Mouse (Mus musculus) hindbrain, embryonic 12.5 days (tissue): ENCODE results near the gene Clcn6. TPM values are rescaled to one million over a fixed set of nuclear protein-coding genes. Genes with fewer than 3 reads are reported as not detected.
A peak's percentile ranks its signal among the peaks of the same experiment; 100 is the strongest.

Experiments used
- ATAC-seq: fragments of 200-750 bp; cut with Nextera tagmentation; 2 replicates; pipeline ENCODE4 v1.8.0; 2017; ENCODE audit warnings: moderate TSS enrichment; ENCODE audit not compliant: low FRiP score
- H3K27ac ChIP-seq: fragments of 300-500 bp; sonication (generic); 2 replicates; pipeline ENCODE4 v1.5.1; 2016; ENCODE audit warnings: mild to moderate bottlenecking
- H3K27me3 ChIP-seq: fragments of 300-500 bp; sonication (generic); 2 replicates; pipeline ENCODE4 v1.6.1; 2016; ENCODE audit warnings: mild to moderate bottlenecking
- H3K36me3 ChIP-seq: fragments of 300-500 bp; sonication (generic); 2 replicates; pipeline ENCODE4 v1.6.1; 2016; ENCODE audit warnings: mild to moderate bottlenecking
- H3K4me1 ChIP-seq: fragments of 300-500 bp; sonication (generic); 2 replicates; pipeline ENCODE4 v1.6.1; 2016
- H3K4me2 ChIP-seq: fragments of 300-500 bp; sonication (generic); replicated peaks from 2 replicates; pipeline ENCODE4 v1.6.1; 2016; ENCODE audit warnings: mild to moderate bottlenecking
- H3K4me3 ChIP-seq: fragments of 300-500 bp; sonication (generic); 2 replicates; pipeline ENCODE4 v1.5.1; 2016; ENCODE audit warnings: mild to moderate bottlenecking
- H3K9ac ChIP-seq: fragments of 300-500 bp; sonication (generic); 2 replicates; pipeline ENCODE4 v1.6.1; 2016; ENCODE audit warnings: mild to moderate bottlenecking, moderate library complexity
- H3K9me3 ChIP-seq: fragments of 300-500 bp; sonication (generic); replicated peaks from 2 replicates; pipeline ENCODE4 v1.6.1; 2016; ENCODE audit warnings: mild to moderate bottlenecking
- WGBS: fragments of 180-500 bp; shearing (Covaris S2); methylation state at CpG from one replicate; pipeline ENCODE4 v1.1.7; 2016; 5-methylcytosine and 5-hydroxymethylcytosine counted together
- polyA plus RNA-seq: library from polyadenylated mRNA; unstranded; fragments of >200 nt; fragmentation: Nextera tagmentation; extraction: Ambion mirVana; gene quantifications from 2 replicates; pipeline ENCODE4 v1.2.1, GENCODE M21; 2016

The Clcn6 gene
- polyA plus RNA-seq = 27.5 and 28.7 TPM in 2 replicates

DNA sequence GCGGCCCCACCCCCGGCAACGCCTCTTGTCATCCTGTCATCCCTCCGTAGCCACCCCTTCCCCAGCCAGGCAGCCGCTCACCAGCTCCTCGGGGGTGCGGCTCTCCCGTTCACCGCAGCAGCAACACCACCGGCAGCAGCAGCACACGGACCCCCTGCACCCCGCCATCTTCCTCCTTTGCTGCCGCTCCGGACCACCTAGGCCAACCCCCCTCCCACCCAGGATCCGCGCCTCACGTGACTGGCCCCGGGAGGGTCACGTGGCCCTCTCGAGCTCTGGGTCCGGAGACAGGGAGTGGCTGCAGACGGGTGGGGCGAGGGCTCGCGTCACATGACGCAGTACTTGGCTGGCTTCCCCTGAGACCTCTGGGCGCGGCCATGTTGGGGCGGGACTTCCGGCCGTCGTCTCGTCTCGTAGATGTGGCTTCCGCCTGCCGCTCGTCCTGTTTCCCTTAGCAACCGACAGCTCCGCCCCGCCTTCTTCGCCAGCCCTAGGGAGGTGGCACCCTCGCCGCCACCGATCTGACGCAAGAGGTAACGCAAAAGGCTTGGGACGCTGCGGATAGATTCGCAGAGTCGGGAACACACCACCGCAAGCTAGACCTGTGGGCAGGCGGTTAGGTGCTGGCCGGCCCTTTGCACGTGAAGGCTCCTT lies at the start of gene Clcn6, which contains the start of gene Mthfr:
Gene Clcn6 (minus strand): TSS at position 222 of the 654 bp plus-strand sequence.
Gene Mthfr (plus strand): TSS at position 478 of the 654 bp plus-strand sequence.
- no peaks in the 10 kb centered on the region for H3K9me3 ChIP-seq
- under 1% methylated on average over 54 of the region's 54 CpGs for WGBS
- H3K4me1 ChIP-seq = peaks cover 49% of the 10 kb centered on the region
- H3K9ac ChIP-seq = peak within 1 kb of the TSS; percentile 76
- peaks cover 24% of the 10 kb centered on the region for H3K36me3 ChIP-seq
- no peaks in the 10 kb centered on the region for H3K27me3 ChIP-seq
- H3K4me3 ChIP-seq = peak within 1 kb of the TSS; percentile 80
- peak within 1 kb of the TSS; percentile 90 for H3K27ac ChIP-seq
- peak within 1 kb of the TSS; percentile 92 for H3K4me2 ChIP-seq
- peak; percentile 93 for ATAC-seq

DNA sequence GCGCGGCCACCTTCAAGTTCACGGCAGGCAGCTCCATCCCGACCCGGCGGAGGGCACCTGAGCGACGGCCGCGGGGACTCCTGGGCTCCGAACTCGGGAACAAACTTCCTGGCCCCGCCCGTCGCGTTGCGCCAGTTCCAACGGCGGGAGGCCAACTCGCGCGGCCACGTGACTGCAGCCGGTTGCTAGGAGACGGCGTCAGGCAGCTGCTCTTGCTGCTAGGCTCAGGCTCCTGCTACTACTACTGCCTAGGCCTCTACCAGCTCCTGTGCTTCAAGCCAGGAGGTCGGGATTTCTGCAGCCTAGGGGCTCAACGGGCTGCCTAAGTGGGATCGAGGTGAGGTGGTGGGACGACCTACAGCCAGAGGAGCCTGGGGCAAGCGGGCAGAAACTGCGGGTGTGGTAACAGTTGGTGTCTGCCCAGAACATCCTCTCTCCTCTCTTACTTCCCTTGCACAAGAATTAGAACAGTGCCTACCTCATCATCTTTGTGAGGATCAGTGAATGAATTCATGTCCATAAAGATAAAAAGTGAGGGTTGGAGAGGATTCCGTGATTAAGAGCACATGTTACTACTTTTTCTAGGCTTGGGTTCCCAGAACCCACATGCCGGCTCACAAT lies 49.4 kb upstream of the Clcn6 start, which contains the start of gene Agtrap:
Gene Agtrap (minus strand): TSS at position 125 of the 621 bp plus-strand sequence.
- Histone ChIP-seq H3K4me3 (peak within 1 kb of the TSS; percentile 59), H3K4me2 (peak within 1 kb of the TSS; percentile 73), H3K4me1 (peaks cover 40% of the 10 kb centered on the region), H3K9me3 (no peaks in the 10 kb centered on the region), H3K27me3 (no peaks in the 10 kb centered on the region), H3K36me3 (no peaks in the 10 kb centered on the region), H3K27ac (peak within 1 kb of the TSS; percentile 48), H3K9ac (peak within 1 kb of the TSS; percentile 72)
- WGBS = 5% methylated on average over 34 of the region's 34 CpGs
- peak; percentile 91 for ATAC-seq

DNA sequence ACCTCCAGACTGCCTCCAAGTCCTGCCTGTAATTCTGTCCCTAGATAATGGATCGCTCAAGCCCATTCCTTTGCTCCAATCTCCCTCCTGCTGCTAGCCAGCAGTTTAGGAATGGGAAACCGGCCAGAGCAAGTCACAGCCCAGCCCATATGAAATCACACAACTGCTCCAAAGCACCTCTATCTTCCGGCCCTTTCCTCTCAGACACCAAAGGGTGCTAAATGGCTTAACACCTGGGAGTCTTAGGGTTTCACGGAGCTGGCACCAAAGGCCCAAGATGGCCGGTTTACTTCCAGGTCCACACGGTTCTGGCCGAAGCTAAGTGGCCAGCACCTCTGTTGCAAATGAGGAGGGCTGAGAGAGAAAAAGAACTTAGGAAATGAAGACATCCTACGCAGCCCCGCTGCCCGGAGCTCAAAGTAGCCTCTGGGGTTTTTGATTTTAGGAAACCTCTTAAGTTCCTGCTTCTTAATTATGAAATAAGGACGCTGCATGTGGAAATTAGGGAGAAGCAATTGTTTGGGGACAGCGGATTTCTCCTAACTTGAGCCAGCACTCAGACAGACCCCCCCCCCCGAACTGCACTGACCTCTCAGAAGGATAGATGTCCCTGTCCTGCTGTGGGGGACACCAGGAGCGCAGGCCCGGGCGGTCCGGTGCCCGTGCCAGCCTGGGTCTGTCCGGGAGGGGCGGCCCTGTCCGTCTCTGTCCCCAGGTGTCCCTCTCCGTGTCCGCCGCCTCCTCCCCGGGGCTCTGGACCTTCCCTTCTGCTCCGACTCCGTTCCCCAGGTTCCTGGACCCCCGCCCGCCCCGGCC lies 48.7 kb upstream of the Clcn6 start:
- H3K27ac ChIP-seq = 0 out of 2 replicates have a peak overlapping the region, but pooled peaks have one; percentile 8
- 2% methylated on average over 30 of the region's 30 CpGs for WGBS

DNA sequence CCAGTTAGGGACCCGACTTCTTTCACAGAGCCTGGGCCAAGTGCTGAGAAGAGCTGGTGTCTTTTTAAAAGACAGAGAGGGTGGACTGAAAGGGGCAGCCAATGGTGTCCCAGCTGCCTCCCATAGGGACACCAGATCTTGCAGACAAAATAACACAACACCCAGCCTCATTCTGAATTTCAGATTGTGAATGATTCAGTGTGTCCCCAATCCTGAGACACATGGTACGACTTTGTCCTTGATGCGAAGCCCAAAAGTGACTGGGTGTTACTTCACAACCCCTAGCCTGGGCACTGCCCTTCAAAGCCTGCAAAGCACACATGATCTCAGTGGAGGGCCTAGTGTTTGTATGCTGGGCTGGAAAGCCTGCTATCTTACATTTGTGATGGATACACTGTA lies 47.3 kb upstream of the Clcn6 start:
- Histone ChIP-seq H3K4me3 (no peak overlapping the region), H3K27ac (no peak overlapping the region), H3K9ac (no peak overlapping the region), H3K4me1 (peaks cover 40% of the 10 kb centered on the region), H3K9me3 (no peaks in the 10 kb centered on the region), H3K4me2 (no peak overlapping the region), H3K36me3 (peaks cover 4% of the 10 kb centered on the region; the same call in 1 of the 2 replicates), H3K27me3 (no peaks in the 10 kb centered on the region)
- WGBS = 67% methylated on average over 3 of the region's 3 CpGs
- no peak for ATAC-seq

More for the DNA sequence above, 48.7 kb upstream of the Clcn6 start:
- peak; percentile 59 for ATAC-seq
- Histone ChIP-seq H3K4me2 (peak overlapping the region; percentile 73), H3K4me3 (peak overlapping the region; percentile 59), H3K4me1 (peaks cover 40% of the 10 kb centered on the region), H3K27me3 (no peaks in the 10 kb centered on the region), H3K9me3 (no peaks in the 10 kb centered on the region), H3K9ac (peak overlapping the region; percentile 72), H3K36me3 (no peaks in the 10 kb centered on the region)

DNA sequence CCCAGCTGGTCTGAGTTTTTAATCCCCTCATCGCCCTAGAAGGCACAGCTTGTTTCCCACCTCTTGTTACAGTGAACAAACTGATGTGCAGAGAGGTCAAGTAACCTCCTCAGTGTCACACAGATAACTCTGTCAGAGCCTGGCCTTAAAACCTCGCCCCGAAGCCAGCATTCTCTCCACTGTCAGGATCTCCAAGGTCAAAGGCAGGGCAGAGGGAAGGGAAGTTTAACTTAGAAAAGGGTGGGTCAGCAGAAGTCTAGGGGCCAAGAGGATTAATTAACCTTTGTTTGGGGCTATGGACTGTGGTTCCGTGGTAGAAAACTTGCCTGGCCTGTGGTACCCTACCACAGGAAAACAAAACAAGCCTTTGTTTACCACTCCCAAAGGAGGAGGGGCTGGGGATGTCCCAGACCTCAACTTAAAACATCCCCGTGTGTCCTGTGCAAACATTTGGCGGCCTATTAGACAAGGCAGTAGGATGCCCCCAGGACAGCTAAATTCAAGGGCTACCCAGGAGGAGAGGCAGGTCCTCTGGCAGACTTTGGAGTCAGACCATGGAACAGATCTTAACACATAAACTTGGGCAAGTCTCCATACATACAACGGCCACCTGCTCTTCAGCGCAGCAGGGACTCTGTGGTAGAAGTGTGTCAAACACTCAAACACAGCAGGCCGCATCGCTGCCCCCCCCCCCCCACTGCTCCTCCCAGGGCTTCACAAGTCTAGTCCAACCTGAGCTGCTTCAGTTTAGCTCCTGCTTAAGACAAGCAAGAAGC lies 46.7 kb upstream of the Clcn6 start:
- H3K4me1 ChIP-seq = peaks cover 40% of the 10 kb centered on the region
- peaks cover 6% of the 10 kb centered on the region; the same call in 1 of the 2 replicates for H3K36me3 ChIP-seq
- no peak overlapping the region for H3K4me3 ChIP-seq
- no peak overlapping the region for H3K27ac ChIP-seq
- 46% methylated on average over 10 of the region's 10 CpGs for WGBS
- no peaks in the 10 kb centered on the region for H3K27me3 ChIP-seq
- H3K9ac ChIP-seq = no peak overlapping the region
- H3K9me3 ChIP-seq = no peaks in the 10 kb centered on the region
- no peak overlapping the region for H3K4me2 ChIP-seq
- ATAC-seq = no peak

DNA sequence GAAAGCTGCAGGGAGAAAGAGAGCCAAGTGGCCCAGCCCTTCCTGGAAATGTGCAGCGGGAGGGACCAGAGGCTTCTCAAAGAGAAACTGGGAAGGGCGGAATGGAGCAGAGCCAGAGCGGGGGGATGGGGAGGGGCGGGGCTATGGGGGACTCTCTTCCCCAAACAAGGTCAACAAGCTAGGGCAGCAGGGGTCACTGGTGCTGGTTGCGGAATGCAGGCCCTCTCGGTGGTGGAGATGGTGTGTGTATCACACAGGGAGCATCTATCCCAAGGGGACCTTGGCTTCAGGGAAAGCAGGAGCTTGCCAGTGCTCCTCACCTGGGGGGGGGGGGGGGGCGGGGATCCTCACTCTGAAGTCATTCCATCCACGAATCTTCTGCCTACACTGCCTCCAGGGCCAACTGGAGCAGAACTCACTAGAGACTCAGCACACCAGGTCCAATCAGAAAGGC lies 45.7 kb upstream of the Clcn6 start:
- WGBS = 5% methylated on average over 6 of the region's 8 CpGs
- Histone ChIP-seq H3K36me3 (peaks cover 10% of the 10 kb centered on the region; the same call in 1 of the 2 replicates), H3K9ac (no peak overlapping the region), H3K9me3 (no peaks in the 10 kb centered on the region), H3K4me2 (no peak overlapping the region), H3K27ac (no peak overlapping the region), H3K27me3 (no peaks in the 10 kb centered on the region), H3K4me1 (peaks cover 40% of the 10 kb centered on the region), H3K4me3 (no peak overlapping the region)
- ATAC-seq = no peak

DNA sequence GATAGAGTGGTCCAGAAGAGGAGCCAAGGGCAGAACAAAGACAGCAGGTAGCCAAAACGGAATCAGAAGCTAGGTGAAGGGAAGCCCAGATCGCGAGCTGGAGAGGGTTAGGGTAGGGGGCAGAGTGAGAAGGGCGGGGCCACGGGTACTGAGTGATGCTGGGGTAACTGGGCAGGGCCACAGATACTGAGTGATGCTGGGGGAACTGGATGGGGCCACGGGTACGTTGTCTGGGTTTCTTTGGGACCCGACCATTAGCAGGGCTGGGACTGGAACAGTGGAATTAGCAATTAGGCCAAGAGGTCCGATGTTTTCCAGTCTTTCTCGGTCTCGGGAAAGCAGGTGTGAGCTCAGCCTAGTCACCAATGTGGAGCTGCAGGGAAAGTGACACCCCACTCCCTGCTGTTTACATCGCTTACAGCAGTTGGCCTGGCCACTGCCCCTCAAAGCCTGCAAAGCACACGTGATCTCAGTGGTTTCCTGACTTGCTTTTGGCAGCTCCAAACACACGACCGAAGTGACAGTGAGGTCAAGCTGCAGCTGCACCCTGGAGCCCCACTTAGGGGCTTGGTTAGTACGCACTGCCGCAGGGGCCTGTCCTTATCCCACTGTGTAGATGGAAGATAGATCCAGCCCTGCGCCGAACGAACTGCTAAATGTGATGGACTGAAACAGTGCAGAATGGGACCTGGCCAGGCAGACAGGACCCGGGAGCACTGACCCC lies 44.7 kb upstream of the Clcn6 start:
- Histone ChIP-seq H3K27ac (no peak overlapping the region), H3K9ac (no peak overlapping the region), H3K4me3 (no peak overlapping the region), H3K36me3 (peaks cover 10% of the 10 kb centered on the region; the same call in 1 of the 2 replicates), H3K27me3 (no peaks in the 10 kb centered on the region), H3K4me1 (peaks cover 37% of the 10 kb centered on the region), H3K9me3 (no peaks in the 10 kb centered on the region), H3K4me2 (no peak overlapping the region)
- ATAC-seq = no peak
- 61% methylated on average over 21 of the region's 21 CpGs for WGBS

DNA sequence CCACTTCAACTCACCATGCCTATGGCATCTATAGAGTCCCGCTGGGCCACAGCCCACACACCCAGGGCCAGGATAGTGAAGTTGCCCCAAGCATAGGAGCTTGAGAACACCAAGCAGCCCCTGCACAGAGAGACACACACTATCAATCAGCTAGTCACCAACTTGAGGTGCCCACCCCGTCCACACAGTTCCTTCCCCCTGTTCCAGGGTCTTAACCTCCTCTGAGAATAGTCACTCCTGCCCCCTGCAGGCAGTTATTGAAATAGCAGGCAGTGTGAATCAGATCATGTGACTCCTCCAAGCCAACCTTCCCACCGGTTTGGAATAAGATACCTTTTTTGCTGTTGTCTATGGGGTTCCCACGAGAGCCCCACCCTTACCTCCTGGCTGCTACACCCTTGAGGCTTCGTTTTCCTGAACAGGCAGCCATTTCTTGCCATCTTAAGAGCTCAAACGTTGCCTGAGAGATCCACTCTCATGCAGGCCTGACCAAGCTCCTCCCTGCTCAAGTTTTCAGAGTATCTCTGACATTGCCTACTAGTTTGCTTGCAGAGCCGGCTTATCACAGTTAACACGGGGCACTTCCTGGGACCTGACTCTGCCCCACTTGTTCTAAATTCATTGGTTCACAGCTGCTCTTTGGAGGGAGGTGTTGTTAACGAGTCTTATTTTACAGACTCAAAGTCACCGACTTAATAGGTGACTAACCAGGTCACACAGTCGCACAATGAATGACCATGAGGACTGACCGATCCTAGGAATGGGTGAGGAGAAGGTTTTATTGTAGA lies 43.8 kb upstream of the Clcn6 start:
- WGBS = 58% methylated on average over 12 of the region's 12 CpGs
- H3K27me3 ChIP-seq = no peaks in the 10 kb centered on the region
- no peak overlapping the region for H3K4me3 ChIP-seq
- peaks cover 29% of the 10 kb centered on the region for H3K4me1 ChIP-seq
- no peaks in the 10 kb centered on the region for H3K9me3 ChIP-seq
- no peak overlapping the region for H3K9ac ChIP-seq
- peak; percentile 27; the same call in 1 of the 2 replicates for ATAC-seq
- no peak overlapping the region for H3K27ac ChIP-seq
- no peak overlapping the region for H3K4me2 ChIP-seq
- H3K36me3 ChIP-seq = peaks cover 10% of the 10 kb centered on the region; the same call in 1 of the 2 replicates

DNA sequence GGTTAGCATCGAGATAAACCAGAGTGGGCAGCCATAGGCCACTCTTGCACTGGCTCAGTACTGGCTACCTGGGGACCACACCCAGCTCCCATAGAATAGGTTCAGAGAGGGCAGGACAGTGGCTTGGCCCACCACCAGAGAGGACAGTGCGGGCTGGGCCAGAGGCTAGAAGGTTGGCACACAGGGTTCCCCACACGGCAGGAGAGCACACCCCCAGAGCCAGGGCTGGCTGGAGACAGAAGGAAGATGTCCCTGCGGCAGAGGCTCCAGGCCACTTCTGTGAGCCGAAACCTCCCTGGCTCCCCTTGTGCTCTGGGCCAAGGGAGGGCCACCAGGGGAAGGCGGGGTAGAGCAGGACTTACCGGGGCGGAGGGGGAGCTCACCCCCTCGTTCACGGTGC lies 42.6 kb upstream of the Clcn6 start:
- H3K9ac ChIP-seq = no peak overlapping the region
- peaks cover 10% of the 10 kb centered on the region; the same call in 1 of the 2 replicates for H3K36me3 ChIP-seq
- no peaks in the 10 kb centered on the region for H3K9me3 ChIP-seq
- no peak overlapping the region for H3K4me2 ChIP-seq
- 93% methylated on average over 10 of the region's 10 CpGs for WGBS
- peaks cover 18% of the 10 kb centered on the region for H3K4me1 ChIP-seq
- no peak overlapping the region for H3K27ac ChIP-seq
- ATAC-seq = no peak
- H3K27me3 ChIP-seq = no peaks in the 10 kb centered on the region
- H3K4me3 ChIP-seq = no peak overlapping the region

DNA sequence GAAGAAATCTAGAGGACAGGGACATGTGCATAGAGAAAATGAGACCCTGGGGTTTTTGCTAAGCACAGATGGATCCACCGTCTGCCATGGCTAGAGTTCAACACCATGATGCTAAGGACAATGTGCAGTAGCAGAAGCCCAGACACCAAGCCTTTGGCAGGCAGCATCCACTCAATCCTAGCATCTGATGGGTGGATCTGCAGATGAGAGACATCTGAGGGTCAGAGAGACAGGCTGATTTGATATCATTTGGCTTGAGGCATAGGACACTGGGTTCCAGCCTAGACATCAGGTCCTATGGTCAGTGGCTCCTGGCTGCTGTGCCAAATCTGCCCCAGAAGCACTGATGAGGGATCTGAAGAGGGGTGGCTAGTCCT lies 42.0 kb upstream of the Clcn6 start:
- no peak for ATAC-seq
- Histone ChIP-seq H3K4me2 (no peak overlapping the region), H3K9me3 (no peaks in the 10 kb centered on the region), H3K9ac (no peak overlapping the region), H3K4me1 (peaks cover 13% of the 10 kb centered on the region), H3K4me3 (no peak overlapping the region), H3K27ac (no peak overlapping the region), H3K36me3 (peaks cover 10% of the 10 kb centered on the region; the same call in 1 of the 2 replicates), H3K27me3 (no peaks in the 10 kb centered on the region)
- WGBS = 94% methylated on average over 1 of the region's 1 CpGs
